Mouse (Mus musculus): ENCODE measurements around the gene Rbbp7.
A peak's percentile ranks its signal among the peaks of the same experiment; 100 is the strongest.
"Not testable (repeated sequence)": the region's sequence is repeated elsewhere in the genome, so short reads cannot be mapped to it uniquely, and the experiment has no call there.

Rbbp7 gene

GRCm38 (mm10) chrX:162760115-162760942 lies at the start of gene Rbbp7:
Rbbp7 (plus strand) TSS chrX:162760402.
- DNase-seq = peak; percentile 95

- DNase-seq = peak; percentile 27
Observed at GRCm38 (mm10) chrX:162717837-162718236, 42.4 kb upstream of the Rbbp7 start.

- no peak for DNase-seq
Observed at GRCm38 (mm10) chrX:162719615-162720014, 40.6 kb upstream of the Rbbp7 start.

GRCm38 (mm10) chrX:162727367-162727777 lies 32.8 kb upstream of the Rbbp7 start:
- no peak for DNase-seq

GRCm38 (mm10) chrX:162727795-162728194 lies 32.4 kb upstream of the Rbbp7 start:
- DNase-seq = no peak

- DNase-seq = no peak
Observed at GRCm38 (mm10) chrX:162728228-162728627, 32.0 kb upstream of the Rbbp7 start.

- no peak for DNase-seq
Observed at GRCm38 (mm10) chrX:162730031-162730430, 30.2 kb upstream of the Rbbp7 start.

GRCm38 (mm10) chrX:162734997-162735929 lies 24.9 kb upstream of the Rbbp7 start:
- DNase-seq = peak; percentile 74

- DNase-seq = peak; percentile 43
Observed at GRCm38 (mm10) chrX:162736140-162736659, 24.0 kb upstream of the Rbbp7 start.

- no peak for DNase-seq
Observed at GRCm38 (mm10) chrX:162748696-162749420, 11.3 kb upstream of the Rbbp7 start.

- DNase-seq = no peak
Observed at GRCm38 (mm10) chrX:162752418-162752817, 7.8 kb upstream of the Rbbp7 start.

- DNase-seq = no peak
Observed at GRCm38 (mm10) chrX:162754314-162754713, 5.9 kb upstream of the Rbbp7 start.

- DNase-seq = no peak
Observed at GRCm38 (mm10) chrX:162756058-162756457, 4.1 kb upstream of the Rbbp7 start.

- no peak for DNase-seq
Observed at GRCm38 (mm10) chrX:162759251-162760114, 719 bp upstream of the Rbbp7 start.

- DNase-seq = peak; percentile 53
Observed at GRCm38 (mm10) chrX:162760958-162761515, 835 bp downstream of the Rbbp7 start.

GRCm38 (mm10) chrX:162761716-162762395 lies 1.7 kb downstream of the Rbbp7 start:
- no peak for DNase-seq

GRCm38 (mm10) chrX:162770726-162771125 lies 10.5 kb downstream of the Rbbp7 start:
- no peak for DNase-seq

GRCm38 (mm10) chrX:162788372-162788771 lies 28.2 kb downstream of the Rbbp7 start:
- DNase-seq = no peak

GRCm38 (mm10) chrX:162791392-162791791 lies 31.2 kb downstream of the Rbbp7 start:
- not testable (repeated sequence) for DNase-seq

GRCm38 (mm10) chrX:162800371-162800770 lies 40.2 kb downstream of the Rbbp7 start:
- DNase-seq = peak; percentile 26

GRCm38 (mm10) chrX:162828016-162828415 lies 67.8 kb downstream of the Rbbp7 start:
- no peak for DNase-seq
